Mouse (Mus musculus) neural tube, embryonic 13.5 days (tissue): ENCODE results near the gene Sub1. TPM values are rescaled to one million over a fixed set of nuclear protein-coding genes. Genes with fewer than 3 reads are reported as not detected.
A peak's percentile ranks its signal among the peaks of the same experiment; 100 is the strongest.

Source experiments
- ATAC-seq: fragments of 200-750 bp; cut with Nextera tagmentation; 2 replicates; pipeline ENCODE4 v1.8.0; 2017; ENCODE audit warnings: low read depth, mild to moderate bottlenecking, moderate TSS enrichment, moderate library complexity
- H3K27ac ChIP-seq: fragments of 300-500 bp; sonication (generic); replicated peaks from 2 replicates; pipeline ENCODE4 v1.5.1; 2015; ENCODE audit warnings: moderate library complexity, mild to moderate bottlenecking, inconsistent platforms
- H3K27me3 ChIP-seq: fragments of 300-500 bp; sonication (generic); 2 replicates; pipeline ENCODE4 v1.6.1; 2015; ENCODE audit warnings: mild to moderate bottlenecking, inconsistent platforms
- H3K36me3 ChIP-seq: fragments of 300-500 bp; sonication (generic); 2 replicates; pipeline ENCODE4 v1.6.1; 2015; ENCODE audit warnings: mild to moderate bottlenecking, inconsistent platforms
- H3K4me1 ChIP-seq: fragments of 300-500 bp; sonication (generic); replicated peaks from 2 replicates; pipeline ENCODE4 v1.6.1; 2015; ENCODE audit warnings: inconsistent platforms
- H3K4me2 ChIP-seq: fragments of 300-500 bp; sonication (generic); 2 replicates; pipeline ENCODE4 v1.6.1; 2015; ENCODE audit warnings: inconsistent platforms, mild to moderate bottlenecking, moderate library complexity
- H3K4me3 ChIP-seq: fragments of 300-500 bp; sonication (generic); 2 replicates; pipeline ENCODE4 v1.5.1; 2015; ENCODE audit warnings: mild to moderate bottlenecking, inconsistent platforms
- H3K9ac ChIP-seq: fragments of 300-500 bp; sonication (generic); 2 replicates; pipeline ENCODE4 v1.6.1; 2015; ENCODE audit warnings: moderate library complexity, mild to moderate bottlenecking, inconsistent platforms
- H3K9me3 ChIP-seq: fragments of 300-500 bp; sonication (generic); 2 replicates; pipeline ENCODE4 v1.6.1; 2016; ENCODE audit warnings: inconsistent platforms
- WGBS: fragments of 180-500 bp; shearing (Covaris S2); methylation state at CpG from one replicate; pipeline ENCODE4 v1.1.7; 2015; 5-methylcytosine and 5-hydroxymethylcytosine counted together
- polyA plus RNA-seq: library from polyadenylated mRNA; unstranded; fragments of >200 nt; fragmentation: Nextera tagmentation; extraction: Ambion mirVana; gene quantifications from 2 replicates; pipeline ENCODE4 v1.2.1, GENCODE M21; 2015

Sub1 gene
- polyA plus RNA-seq, 1 experiment from 2014 or later: 666 TPM

GRCm38 (mm10) chr15:12009712-12010601 lies 13.2 kb upstream of the Sub1 start:
- peak overlapping the region; percentile 12 for H3K4me3 ChIP-seq
- H3K4me1 ChIP-seq: no peaks in the 10 kb centered on the region
- WGBS: 65% methylated on average over 23 of the region's 23 CpGs
- peak overlapping the region; percentile 40 for H3K4me2 ChIP-seq
- H3K9ac ChIP-seq: peak overlapping the region; percentile 51; the same call in 1 of the 2 replicates
- no peak for ATAC-seq
- no peaks in the 10 kb centered on the region for H3K9me3 ChIP-seq
- H3K27me3 ChIP-seq: no peaks in the 10 kb centered on the region
- no peak overlapping the region for H3K27ac ChIP-seq
- no peaks in the 10 kb centered on the region for H3K36me3 ChIP-seq

DNA sequence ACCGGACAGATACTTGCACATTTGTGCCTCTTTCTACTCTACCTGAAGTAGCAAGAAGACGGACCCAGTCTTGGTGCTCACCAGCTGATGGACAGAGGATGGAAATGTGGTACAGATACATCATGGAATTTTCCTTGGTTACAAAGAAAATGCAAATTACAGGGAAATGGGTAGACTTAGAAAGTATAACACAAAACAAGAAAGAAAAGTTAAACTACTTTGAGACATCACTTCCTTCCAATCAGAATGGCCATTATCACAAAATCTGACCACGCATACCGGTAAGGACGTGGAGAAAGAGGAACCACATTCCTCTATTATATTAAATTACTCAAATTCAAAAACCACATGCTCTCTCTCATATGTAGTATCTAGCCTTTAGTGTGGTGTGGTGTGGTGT lies 12.1 kb upstream of the Sub1 start:
- WGBS: 97% methylated on average over 5 of the region's 5 CpGs
- H3K9ac ChIP-seq: no peak overlapping the region
- ATAC-seq: no peak
- no peak overlapping the region for H3K4me3 ChIP-seq
- no peaks in the 10 kb centered on the region for H3K9me3 ChIP-seq
- H3K4me1 ChIP-seq: no peaks in the 10 kb centered on the region
- no peak overlapping the region for H3K4me2 ChIP-seq
- no peaks in the 10 kb centered on the region for H3K27me3 ChIP-seq
- H3K36me3 ChIP-seq: no peaks in the 10 kb centered on the region
- no peak overlapping the region for H3K27ac ChIP-seq

DNA sequence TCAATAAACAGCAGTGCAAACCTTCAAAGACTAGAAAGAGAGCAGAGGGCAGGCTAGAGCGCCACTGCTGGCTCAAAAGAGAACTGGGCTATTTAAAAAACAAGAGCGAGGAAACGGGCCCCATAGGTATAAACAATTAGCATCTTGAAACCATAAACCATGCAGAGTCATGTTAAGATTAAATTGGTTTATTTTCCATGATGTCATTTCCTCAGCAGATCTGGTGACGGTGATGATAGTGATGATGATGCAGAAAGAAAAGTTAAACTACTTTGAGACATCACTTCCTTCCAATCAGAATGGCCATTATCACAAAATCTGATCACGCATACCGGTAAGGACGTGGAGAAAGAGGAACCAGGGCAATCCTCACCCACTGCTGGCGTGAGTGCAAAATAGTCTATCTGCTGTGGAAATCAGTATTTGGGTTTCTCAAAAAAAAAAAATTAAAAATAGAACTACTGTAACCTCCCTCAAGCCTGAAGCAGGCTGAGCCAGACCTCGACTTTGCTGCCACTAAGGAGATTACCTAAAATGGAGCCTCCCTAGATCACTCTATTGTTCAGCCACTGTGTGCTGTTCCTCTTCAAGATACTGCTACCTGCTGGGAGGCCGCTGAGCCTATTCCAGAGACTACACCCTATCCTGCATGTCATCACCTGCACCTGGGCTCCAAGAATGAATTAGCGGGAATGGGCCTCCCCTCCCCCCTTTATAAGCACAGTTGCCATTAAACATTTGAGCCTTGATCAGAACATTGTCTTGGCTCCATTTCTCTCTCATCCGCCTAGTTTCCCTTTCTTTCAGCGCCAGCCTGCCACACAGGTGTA lies 11.4 kb upstream of the Sub1 start:
- Histone ChIP-seq H3K4me2 (no peak overlapping the region), H3K4me3 (no peak overlapping the region), H3K9ac (no peak overlapping the region), H3K9me3 (no peaks in the 10 kb centered on the region), H3K27me3 (no peaks in the 10 kb centered on the region), H3K27ac (no peak overlapping the region), H3K36me3 (no peaks in the 10 kb centered on the region), H3K4me1 (no peaks in the 10 kb centered on the region)
- 67% methylated on average over 13 of the region's 13 CpGs for WGBS
- ATAC-seq: no peak

GRCm38 (mm10) chr15:12007421-12007820 lies 10.6 kb upstream of the Sub1 start:
- H3K4me3 ChIP-seq: no peak overlapping the region
- H3K27me3 ChIP-seq: no peaks in the 10 kb centered on the region
- no peak overlapping the region for H3K27ac ChIP-seq
- no peak overlapping the region for H3K9ac ChIP-seq
- no peak overlapping the region for H3K4me2 ChIP-seq
- ATAC-seq: no peak
- WGBS: 82% methylated on average over 7 of the region's 7 CpGs
- no peaks in the 10 kb centered on the region for H3K4me1 ChIP-seq
- H3K9me3 ChIP-seq: no peaks in the 10 kb centered on the region
- no peaks in the 10 kb centered on the region for H3K36me3 ChIP-seq

- Histone ChIP-seq H3K4me1 (no peaks in the 10 kb centered on the region), H3K9ac (no peak overlapping the region), H3K9me3 (no peaks in the 10 kb centered on the region), H3K4me3 (no peak overlapping the region), H3K36me3 (no peaks in the 10 kb centered on the region), H3K27me3 (no peaks in the 10 kb centered on the region), H3K27ac (no peak overlapping the region), H3K4me2 (no peak overlapping the region)
- 72% methylated on average over 6 of the region's 6 CpGs for WGBS
- ATAC-seq: no peak
Measured at GRCm38 (mm10) chr15:12006169-12006568, 9.4 kb upstream of the Sub1 start.

- H3K9ac ChIP-seq: peak overlapping the region; percentile 95
Measured at GRCm38 (mm10) chr15:11995815-11996201, 975 bp downstream of the Sub1 start.

GRCm38 (mm10) chr15:11994921-11995814 lies 1.6 kb downstream of the Sub1 start:
- H3K36me3 ChIP-seq: peaks cover 23% of the 10 kb centered on the region
- WGBS: 1% methylated on average over 49 of the region's 71 CpGs
- H3K27ac ChIP-seq: peak overlapping the region; percentile 88
- H3K4me1 ChIP-seq: peaks cover 30% of the 10 kb centered on the region
- H3K4me2 ChIP-seq: peak overlapping the region; percentile 76
- H3K9me3 ChIP-seq: no peaks in the 10 kb centered on the region
- H3K9ac ChIP-seq: peak overlapping the region; percentile 95
- peak overlapping the region; percentile 89 for H3K4me3 ChIP-seq
- ATAC-seq: peak; percentile 85
- H3K27me3 ChIP-seq: no peaks in the 10 kb centered on the region

More at GRCm38 (mm10) chr15:11995815-11996201, 975 bp downstream of the Sub1 start:
- peak overlapping the region; percentile 76 for H3K4me2 ChIP-seq
- H3K9me3 ChIP-seq: no peaks in the 10 kb centered on the region
- H3K27ac ChIP-seq: peak overlapping the region; percentile 88
- peaks cover 16% of the 10 kb centered on the region for H3K36me3 ChIP-seq
- peak overlapping the region; percentile 89 for H3K4me3 ChIP-seq
- peaks cover 30% of the 10 kb centered on the region for H3K4me1 ChIP-seq
- peak; percentile 100 for ATAC-seq
- under 1% methylated on average over 33 of the region's 33 CpGs for WGBS
- H3K27me3 ChIP-seq: no peaks in the 10 kb centered on the region

DNA sequence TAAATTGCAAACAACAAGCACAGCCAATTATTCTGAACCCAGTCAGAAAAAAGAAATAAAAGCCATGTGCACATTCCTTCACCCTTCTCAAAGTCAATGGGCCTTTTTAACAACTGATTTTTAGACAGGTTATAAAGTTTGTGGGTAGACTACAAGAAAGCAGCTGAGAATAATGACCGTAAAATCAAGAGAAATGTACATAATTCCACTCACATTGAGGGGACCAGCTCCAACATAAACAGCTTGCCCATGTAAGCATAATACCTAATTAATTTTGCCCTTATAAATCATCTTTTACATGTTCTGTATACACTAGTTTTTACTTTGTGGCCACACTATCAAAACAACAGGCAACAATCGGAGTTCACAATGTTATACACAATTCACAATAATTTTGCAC lies 2.8 kb downstream of the Sub1 start:
- Histone ChIP-seq H3K27me3 (no peaks in the 10 kb centered on the region), H3K4me3 (peak overlapping the region; percentile 89), H3K4me1 (peaks cover 30% of the 10 kb centered on the region), H3K36me3 (peaks cover 34% of the 10 kb centered on the region), H3K9me3 (no peaks in the 10 kb centered on the region), H3K27ac (no peak overlapping the region), H3K9ac (peak overlapping the region; percentile 95), H3K4me2 (peak overlapping the region; percentile 76)
- WGBS: 77% methylated on average over 2 of the region's 2 CpGs
- ATAC-seq: no peak

DNA sequence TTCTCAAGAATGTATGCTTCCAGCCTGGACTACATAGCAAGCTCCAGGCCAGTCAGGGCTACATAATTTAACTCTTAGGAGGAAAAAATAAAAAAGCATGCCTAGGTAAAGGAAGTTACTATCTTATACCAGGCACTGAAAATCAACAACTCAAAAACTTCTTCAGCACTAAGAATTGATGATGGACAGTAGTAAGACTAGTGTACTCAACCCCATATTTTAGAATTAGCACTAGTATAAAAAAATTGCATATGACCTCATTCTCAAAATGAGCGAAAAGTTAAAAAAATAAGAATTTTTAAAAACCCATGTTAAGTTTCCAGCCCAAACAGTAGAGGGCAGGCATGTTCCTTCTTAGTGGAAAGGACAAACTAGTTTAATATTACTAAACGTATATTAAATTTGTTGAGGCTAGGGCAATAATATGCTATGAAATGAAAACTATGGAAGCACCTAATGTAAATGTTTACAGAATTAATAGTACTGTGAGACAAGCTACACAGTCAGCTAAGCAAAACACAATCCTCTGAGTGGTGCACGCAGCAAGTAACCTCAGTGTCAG lies 5.2 kb downstream of the Sub1 start:
- Histone ChIP-seq H3K9me3 (no peaks in the 10 kb centered on the region), H3K9ac (no peak overlapping the region), H3K4me3 (no peak overlapping the region), H3K27ac (no peak overlapping the region), H3K36me3 (peaks cover 57% of the 10 kb centered on the region), H3K4me2 (no peak overlapping the region), H3K27me3 (no peaks in the 10 kb centered on the region), H3K4me1 (peaks cover 28% of the 10 kb centered on the region)
- ATAC-seq: no peak
- WGBS: 86% methylated on average over 3 of the region's 3 CpGs

- no peak overlapping the region for H3K27ac ChIP-seq
- peaks cover 81% of the 10 kb centered on the region for H3K36me3 ChIP-seq
- no peaks in the 10 kb centered on the region for H3K27me3 ChIP-seq
- 91% methylated on average over 4 of the region's 4 CpGs for WGBS
- no peak overlapping the region for H3K4me3 ChIP-seq
- H3K4me1 ChIP-seq: peaks cover 8% of the 10 kb centered on the region
- H3K4me2 ChIP-seq: no peak overlapping the region
- no peaks in the 10 kb centered on the region for H3K9me3 ChIP-seq
- H3K9ac ChIP-seq: no peak overlapping the region
- ATAC-seq: no peak
Measured at GRCm38 (mm10) chr15:11988580-11988979, 8.2 kb downstream of the Sub1 start.

DNA sequence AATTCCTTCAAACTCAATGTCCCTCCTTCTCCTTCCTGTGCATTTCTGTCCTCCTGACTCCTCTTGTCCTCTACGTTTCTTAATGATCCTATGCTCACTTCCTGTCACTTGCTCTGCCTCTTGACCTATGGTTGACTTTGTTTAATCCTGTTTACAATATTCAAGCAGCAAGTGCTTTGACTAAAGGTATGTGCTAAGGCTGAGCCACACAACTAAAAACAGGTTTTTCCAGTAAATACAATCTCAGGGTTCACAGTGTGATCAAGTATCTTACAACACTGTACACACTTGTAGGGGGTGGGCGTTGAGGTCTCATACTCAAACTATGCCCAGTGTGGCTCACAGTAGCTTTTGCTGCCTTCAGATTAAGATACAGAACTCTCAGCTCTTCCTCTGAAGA lies 8.9 kb downstream of the Sub1 start:
- 81% methylated on average over 2 of the region's 2 CpGs for WGBS
- ATAC-seq: no peak
- Histone ChIP-seq H3K36me3 (peaks cover 80% of the 10 kb centered on the region), H3K27me3 (no peaks in the 10 kb centered on the region), H3K4me3 (no peak overlapping the region), H3K9me3 (no peaks in the 10 kb centered on the region), H3K4me1 (0 out of 2 replicates have a peak, but pooled peaks cover 1% of the 10 kb centered on the region), H3K9ac (no peak overlapping the region), H3K27ac (no peak overlapping the region), H3K4me2 (no peak overlapping the region)
